Mouse (Mus musculus) central nervous system, embryonic 18 days (tissue): ENCODE results near the gene Gm28961. TPM values are rescaled to one million over a fixed set of nuclear protein-coding genes. Genes with fewer than 3 reads are reported as not detected.

Experiments used
- polyA plus RNA-seq: library from polyadenylated mRNA; depleted of rRNA; stranded (reverse); fragments of >200 nt; gene quantifications from 2 replicates; pipeline ENCODE4 v1.2.3, GENCODE M21; 2012; rRNA removed

Gm28961 gene
- not detected in 2 replicates for polyA plus RNA-seq

DNA sequence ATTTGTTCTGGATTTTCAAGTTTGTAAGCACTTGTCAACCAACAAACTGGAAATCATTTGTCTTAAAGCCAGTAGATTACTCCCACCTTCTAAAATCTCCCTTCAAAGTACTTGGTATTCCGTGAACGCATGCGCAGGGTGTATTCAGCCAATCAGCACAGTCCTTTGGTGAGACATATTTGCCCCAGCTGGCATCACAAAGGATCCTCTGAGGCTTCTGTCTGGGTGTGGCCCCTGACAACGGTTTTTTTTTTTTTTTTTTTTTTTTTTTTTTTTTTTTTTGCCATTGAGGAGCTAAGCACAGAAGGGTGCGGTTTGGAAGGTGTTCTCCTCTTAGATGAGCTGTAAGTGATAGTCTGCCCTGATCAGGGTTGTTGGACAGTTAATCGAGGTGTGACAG lies at the start of gene Gm28961:
Gene Gm28961 (plus strand): TSS at position 301 of the 400 bp plus-strand sequence.

Other genes with a start within 250 kb of the Gm28961 start
- gene Gm21943, start 172.0 kb upstream of the Gm28961 start, polyA plus RNA-seq = not detected in 2 replicates